Mouse (Mus musculus) neural tube, embryonic 15.5 days (tissue): ENCODE measurements around the gene Amotl2. TPM values are rescaled to one million over a fixed set of nuclear protein-coding genes. Genes with fewer than 3 reads are reported as not detected.

Source experiments
- ATAC-seq: fragments of 200-750 bp; cut with Nextera tagmentation; 2 replicates; pipeline ENCODE4 v1.8.0; 2017; ENCODE audit warnings: mild to moderate bottlenecking, moderate TSS enrichment, moderate library complexity; ENCODE audit not compliant: low FRiP score
- H3K27ac ChIP-seq: fragments of 300-500 bp; sonication (generic); replicated peaks from 2 replicates; pipeline ENCODE4 v1.5.1; 2015; ENCODE audit warnings: mild to moderate bottlenecking, inconsistent platforms
- H3K27me3 ChIP-seq: fragments of 300-500 bp; sonication (generic); replicated peaks from 2 replicates; pipeline ENCODE4 v1.6.1; 2015; ENCODE audit warnings: inconsistent platforms
- H3K36me3 ChIP-seq: fragments of 300-500 bp; sonication (generic); 2 replicates; pipeline ENCODE4 v1.6.1; 2015; ENCODE audit warnings: inconsistent platforms
- H3K4me1 ChIP-seq: fragments of 300-500 bp; sonication (generic); 2 replicates; pipeline ENCODE4 v1.6.1; 2015; ENCODE audit warnings: inconsistent platforms
- H3K4me2 ChIP-seq: fragments of 300-500 bp; sonication (generic); 2 replicates; pipeline ENCODE4 v1.6.1; 2015; ENCODE audit warnings: inconsistent platforms, mild to moderate bottlenecking, moderate library complexity
- H3K4me3 ChIP-seq: fragments of 300-500 bp; sonication (generic); replicated peaks from 2 replicates; pipeline ENCODE4 v1.5.1; 2015; ENCODE audit warnings: mild to moderate bottlenecking, inconsistent platforms
- H3K9ac ChIP-seq: fragments of 300-500 bp; sonication (generic); replicated peaks from 2 replicates; pipeline ENCODE4 v1.6.1; 2015; ENCODE audit warnings: mild to moderate bottlenecking, inconsistent platforms
- H3K9me3 ChIP-seq: fragments of 300-500 bp; sonication (generic); replicated peaks from 2 replicates; pipeline ENCODE4 v1.6.1; 2016; ENCODE audit warnings: inconsistent platforms
- WGBS: fragments of 180-500 bp; shearing (Covaris S2); methylation state at CpG from one replicate; pipeline ENCODE4 v1.1.7; 2015; ENCODE audit warnings: mixed read lengths; 5-methylcytosine and 5-hydroxymethylcytosine counted together
- polyA plus RNA-seq: library from polyadenylated mRNA; unstranded; fragments of >200 nt; fragmentation: Nextera tagmentation; extraction: Ambion mirVana; gene quantifications from 2 replicates; pipeline ENCODE4 v1.2.1, GENCODE M21; 2015

Gene Amotl2
- polyA plus RNA-seq, 1 experiment from 2014 or later: 57.0 TPM

DNA sequence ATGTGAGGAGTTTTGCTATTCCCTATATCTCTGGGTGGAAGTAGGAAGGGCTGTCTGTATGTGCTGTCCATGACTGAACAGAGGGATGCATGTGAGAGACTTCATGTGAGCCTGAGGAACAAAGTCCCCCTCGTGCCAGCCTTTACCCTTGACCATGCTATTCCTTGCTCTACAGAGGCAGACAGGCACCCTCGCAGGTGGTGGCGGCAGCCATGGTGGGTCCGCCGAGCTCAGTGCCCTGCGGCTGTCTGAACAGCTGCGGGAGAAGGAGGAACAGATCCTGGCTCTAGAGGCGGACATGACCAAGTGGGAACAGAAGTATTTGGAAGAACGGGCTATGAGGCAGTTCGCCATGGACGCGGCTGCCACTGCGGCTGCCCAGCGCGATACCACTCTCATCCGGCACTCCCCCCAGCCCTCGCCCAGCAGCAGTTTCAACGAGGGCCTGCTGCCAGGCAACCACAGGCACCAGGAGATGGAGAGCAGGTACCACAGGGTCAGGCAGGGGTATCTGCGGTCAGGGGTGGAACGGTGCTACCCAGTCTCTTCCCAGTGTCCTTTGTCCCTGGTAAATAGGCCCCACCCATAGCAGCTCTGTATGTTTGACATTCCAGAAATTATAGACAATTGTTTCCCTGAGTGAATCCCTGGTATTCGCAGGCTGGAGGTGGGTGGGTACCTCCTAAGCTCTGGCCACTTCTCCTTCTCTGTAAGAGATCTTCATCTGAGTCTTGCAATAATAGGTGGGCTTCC, 12.8 kb downstream of the Amotl2 start:
- WGBS: 85% methylated on average over 21 of the region's 21 CpGs
- Histone ChIP-seq H3K36me3 (peaks cover 97% of the 10 kb centered on the region), H3K27me3 (no peaks in the 10 kb centered on the region), H3K4me1 (peaks cover 42% of the 10 kb centered on the region), H3K4me2 (no peak overlapping the region), H3K9ac (no peak overlapping the region), H3K9me3 (no peaks in the 10 kb centered on the region), H3K4me3 (no peak overlapping the region), H3K27ac (no peak overlapping the region)
- ATAC-seq: no peak

DNA sequence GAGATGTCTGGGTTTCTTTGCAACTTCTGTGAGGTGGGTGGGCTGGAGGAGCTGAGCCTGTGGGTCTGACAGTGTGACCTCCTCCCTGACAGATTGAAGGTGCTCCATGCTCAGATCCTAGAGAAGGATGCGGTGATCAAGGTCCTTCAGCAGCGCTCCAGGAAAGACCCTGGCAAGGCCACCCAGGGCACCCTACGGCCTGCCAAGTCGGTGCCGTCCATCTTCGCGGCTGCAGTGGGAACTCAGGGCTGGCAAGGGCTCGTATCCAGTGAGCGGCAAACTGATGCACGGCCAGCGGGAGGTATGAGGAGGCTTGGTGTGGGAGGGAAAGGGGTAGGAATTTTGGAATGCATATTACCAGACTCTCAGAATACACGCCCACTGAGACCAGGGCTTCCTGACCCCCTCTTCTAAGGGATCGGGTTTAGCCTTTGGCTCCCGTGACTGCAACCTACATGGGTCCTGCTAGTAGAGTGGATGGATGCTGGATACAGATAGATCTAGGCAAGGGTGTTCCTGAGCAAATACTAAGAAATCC, 13.5 kb downstream of the Amotl2 start:
- no peak overlapping the region for H3K4me2 ChIP-seq
- H3K27ac ChIP-seq: no peak overlapping the region
- H3K4me1 ChIP-seq: peaks cover 35% of the 10 kb centered on the region
- H3K27me3 ChIP-seq: no peaks in the 10 kb centered on the region
- no peaks in the 10 kb centered on the region for H3K9me3 ChIP-seq
- H3K36me3 ChIP-seq: peaks cover 91% of the 10 kb centered on the region
- WGBS: 95% methylated on average over 14 of the region's 14 CpGs
- no peak overlapping the region for H3K4me3 ChIP-seq
- no peak for ATAC-seq
- no peak overlapping the region for H3K9ac ChIP-seq

DNA sequence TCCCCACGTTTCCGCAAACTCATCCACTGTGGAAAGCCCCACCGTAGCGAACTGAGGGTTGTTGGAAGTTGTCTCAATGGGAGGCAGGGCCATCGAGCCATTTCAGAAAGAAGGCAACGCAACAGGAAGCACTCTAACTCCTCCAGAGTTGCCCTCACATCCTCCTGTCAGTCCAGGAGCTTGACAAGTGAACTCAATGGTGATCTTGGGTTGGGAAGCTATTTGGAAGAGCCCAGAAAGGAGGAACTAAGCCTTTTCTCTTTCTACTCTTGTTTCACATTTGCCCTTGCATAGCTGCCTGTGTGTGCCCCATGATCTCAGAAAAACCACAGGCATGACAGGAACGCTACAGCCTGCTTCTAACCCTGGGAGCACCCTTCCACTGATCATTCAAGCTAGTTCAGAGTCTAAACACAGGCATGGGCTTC, 14.6 kb downstream of the Amotl2 start:
- peaks cover 80% of the 10 kb centered on the region for H3K36me3 ChIP-seq
- H3K9me3 ChIP-seq: no peaks in the 10 kb centered on the region
- H3K4me3 ChIP-seq: no peak overlapping the region
- 86% methylated on average over 7 of the region's 7 CpGs for WGBS
- H3K4me1 ChIP-seq: peaks cover 24% of the 10 kb centered on the region
- no peak overlapping the region for H3K9ac ChIP-seq
- no peak overlapping the region for H3K4me2 ChIP-seq
- ATAC-seq: no peak
- no peaks in the 10 kb centered on the region for H3K27me3 ChIP-seq
- no peak overlapping the region for H3K27ac ChIP-seq

DNA sequence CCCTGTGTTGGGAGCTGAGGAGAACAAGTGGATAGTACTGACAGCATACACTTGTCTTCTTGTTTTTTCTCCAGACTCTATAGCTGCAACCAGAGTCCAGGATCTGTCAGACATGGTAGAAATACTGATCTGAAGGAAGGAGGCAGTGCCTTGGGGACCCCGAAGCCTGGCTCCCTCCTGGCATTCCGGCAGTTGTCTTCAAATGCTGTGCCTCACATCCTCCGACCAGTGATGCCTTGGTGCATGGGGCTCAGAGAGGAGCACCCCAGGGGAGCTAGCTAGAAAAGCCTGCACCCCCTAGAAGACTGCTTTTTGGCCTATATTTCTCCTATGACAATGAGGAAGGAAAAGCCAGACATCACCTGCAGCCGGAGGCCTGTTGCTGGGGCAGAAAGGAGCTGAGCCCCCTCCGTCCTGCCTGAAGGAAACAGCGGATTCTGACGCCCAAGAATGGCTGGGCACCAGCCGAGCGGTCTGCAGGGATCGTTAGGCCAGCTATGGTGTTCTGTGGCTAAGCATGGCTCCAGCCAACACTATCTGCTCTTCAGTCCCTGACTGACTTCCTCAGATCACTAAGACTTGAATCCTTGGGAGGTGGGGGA, 15.2 kb downstream of the Amotl2 start:
- no peak overlapping the region for H3K27ac ChIP-seq
- no peaks in the 10 kb centered on the region for H3K27me3 ChIP-seq
- no peak overlapping the region for H3K4me2 ChIP-seq
- no peak for ATAC-seq
- peaks cover 18% of the 10 kb centered on the region for H3K4me1 ChIP-seq
- no peak overlapping the region for H3K4me3 ChIP-seq
- H3K36me3 ChIP-seq: peaks cover 74% of the 10 kb centered on the region
- 84% methylated on average over 10 of the region's 10 CpGs for WGBS
- H3K9ac ChIP-seq: no peak overlapping the region
- H3K9me3 ChIP-seq: no peaks in the 10 kb centered on the region

DNA sequence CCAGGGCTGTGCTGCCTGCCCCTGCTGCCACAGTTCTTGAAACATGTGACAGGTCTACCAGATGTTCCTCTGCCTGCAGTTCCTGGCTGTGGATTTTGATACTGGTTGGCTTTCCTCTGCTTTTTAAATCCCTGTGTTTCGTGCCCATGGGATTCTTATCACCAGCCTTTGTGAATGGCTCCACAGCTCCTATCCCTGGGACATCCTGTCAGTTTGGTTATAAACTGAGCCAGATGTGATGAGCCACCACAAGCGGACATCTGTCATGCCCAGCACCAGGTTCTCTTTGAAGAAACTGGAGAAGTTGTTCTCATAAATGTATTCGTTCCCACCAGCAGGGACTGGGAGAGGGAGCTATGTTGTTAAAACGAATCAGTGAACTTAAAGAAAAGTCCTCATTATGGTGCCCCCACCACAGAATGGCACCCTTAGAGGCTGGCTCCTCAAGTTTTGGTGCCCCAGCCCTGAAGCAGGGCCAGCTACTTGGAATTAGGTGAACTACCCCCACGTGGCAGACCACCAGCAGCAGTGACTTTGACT, 15.9 kb downstream of the Amotl2 start:
- Histone ChIP-seq H3K4me1 (peaks cover 11% of the 10 kb centered on the region; the same call in 1 of the 2 replicates), H3K27me3 (no peaks in the 10 kb centered on the region), H3K36me3 (peaks cover 67% of the 10 kb centered on the region), H3K27ac (no peak overlapping the region), H3K9me3 (no peaks in the 10 kb centered on the region), H3K9ac (no peak overlapping the region), H3K4me2 (no peak overlapping the region), H3K4me3 (no peak overlapping the region)
- 70% methylated on average over 5 of the region's 5 CpGs for WGBS
- no peak for ATAC-seq

DNA sequence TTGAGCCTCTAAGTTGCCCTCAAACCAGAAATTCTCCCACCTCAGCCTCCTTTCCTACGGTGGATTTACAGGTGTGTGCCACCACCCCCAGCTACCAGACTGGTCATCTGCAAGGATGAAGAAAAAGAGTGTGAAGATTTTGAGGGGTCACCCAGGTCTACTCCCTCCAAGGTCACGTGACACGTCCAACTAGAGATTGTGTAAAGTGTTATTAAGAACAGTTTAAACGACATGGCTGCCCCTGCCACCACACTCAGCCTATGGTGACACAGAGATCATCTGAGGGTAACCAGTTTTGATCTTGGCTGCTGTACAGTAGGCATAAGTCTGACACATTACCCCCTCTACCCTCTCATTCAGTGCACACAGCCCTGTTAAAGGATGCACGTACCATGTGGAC, 17.0 kb downstream of the Amotl2 start:
- H3K4me1 ChIP-seq: peaks cover 8% of the 10 kb centered on the region; the same call in 1 of the 2 replicates
- no peak overlapping the region for H3K27ac ChIP-seq
- 88% methylated on average over 5 of the region's 5 CpGs for WGBS
- no peaks in the 10 kb centered on the region for H3K27me3 ChIP-seq
- no peak overlapping the region for H3K4me3 ChIP-seq
- H3K36me3 ChIP-seq: peaks cover 57% of the 10 kb centered on the region
- H3K9me3 ChIP-seq: no peaks in the 10 kb centered on the region
- H3K9ac ChIP-seq: no peak overlapping the region
- H3K4me2 ChIP-seq: no peak overlapping the region
- ATAC-seq: no peak

DNA sequence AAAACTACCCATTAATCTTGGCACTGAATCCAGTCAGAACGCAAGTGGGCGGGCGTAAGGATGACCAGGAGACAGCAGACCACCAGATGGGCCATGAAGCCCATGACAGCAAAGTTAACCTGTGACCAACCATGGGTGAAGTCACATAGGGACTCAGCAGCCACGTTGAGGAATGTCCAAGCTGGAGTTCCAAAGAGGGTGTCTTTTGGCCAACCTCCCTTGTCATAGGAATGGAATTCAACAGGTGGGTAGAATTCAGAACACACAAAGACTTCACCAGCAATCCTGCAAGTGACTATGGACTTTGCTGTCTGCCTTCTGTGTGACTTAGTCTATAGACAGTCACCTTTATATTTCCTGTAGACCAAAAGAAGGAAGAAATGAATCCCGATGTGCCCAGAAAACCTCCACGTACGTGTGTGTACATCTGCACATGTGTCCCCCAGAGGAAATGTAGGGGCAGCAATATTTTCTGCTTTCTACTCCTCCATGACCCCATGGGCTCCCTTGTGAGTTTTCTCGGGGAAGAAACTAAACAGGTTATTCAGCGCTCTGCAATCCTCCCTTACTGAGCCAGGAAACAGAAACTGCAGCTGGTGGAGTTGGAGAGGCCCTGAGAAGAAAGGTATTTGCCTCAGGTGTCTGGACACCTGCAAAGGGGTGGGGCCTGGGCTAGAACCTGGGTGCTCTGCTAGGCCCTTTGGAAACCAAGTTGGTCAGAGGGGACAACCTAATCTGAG, 17.7 kb downstream of the Amotl2 start:
- no peak for ATAC-seq
- Histone ChIP-seq H3K4me1 (peaks cover 8% of the 10 kb centered on the region; the same call in 1 of the 2 replicates), H3K27me3 (no peaks in the 10 kb centered on the region), H3K36me3 (peaks cover 49% of the 10 kb centered on the region), H3K4me2 (no peak overlapping the region), H3K9ac (no peak overlapping the region), H3K27ac (no peak overlapping the region), H3K4me3 (no peak overlapping the region), H3K9me3 (no peaks in the 10 kb centered on the region)
- WGBS: 79% methylated on average over 9 of the region's 9 CpGs

DNA sequence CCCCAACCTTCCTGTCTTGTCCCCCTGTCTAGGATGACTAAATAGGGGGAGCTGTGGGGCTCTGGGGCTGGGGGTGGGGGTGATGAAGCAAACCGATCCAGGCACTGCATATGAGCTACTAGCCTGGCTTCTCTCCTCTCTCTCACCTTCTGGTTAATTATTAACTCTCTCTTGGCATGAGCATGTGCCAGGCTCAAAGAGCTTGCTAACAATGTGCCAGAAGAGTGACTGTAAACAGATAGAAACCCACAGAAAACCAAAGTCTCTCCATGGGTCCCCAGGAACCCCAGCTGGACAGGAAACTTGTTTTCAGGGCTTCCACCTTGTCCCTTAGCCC, 18.2 kb downstream of the Amotl2 start:
- Histone ChIP-seq H3K27me3 (no peaks in the 10 kb centered on the region), H3K4me1 (peaks cover 8% of the 10 kb centered on the region; the same call in 1 of the 2 replicates), H3K9ac (no peak overlapping the region), H3K9me3 (no peaks in the 10 kb centered on the region), H3K36me3 (peaks cover 44% of the 10 kb centered on the region), H3K4me2 (no peak overlapping the region), H3K27ac (no peak overlapping the region), H3K4me3 (no peak overlapping the region)
- no peak for ATAC-seq
- 79% methylated on average over 1 of the region's 1 CpGs for WGBS

DNA sequence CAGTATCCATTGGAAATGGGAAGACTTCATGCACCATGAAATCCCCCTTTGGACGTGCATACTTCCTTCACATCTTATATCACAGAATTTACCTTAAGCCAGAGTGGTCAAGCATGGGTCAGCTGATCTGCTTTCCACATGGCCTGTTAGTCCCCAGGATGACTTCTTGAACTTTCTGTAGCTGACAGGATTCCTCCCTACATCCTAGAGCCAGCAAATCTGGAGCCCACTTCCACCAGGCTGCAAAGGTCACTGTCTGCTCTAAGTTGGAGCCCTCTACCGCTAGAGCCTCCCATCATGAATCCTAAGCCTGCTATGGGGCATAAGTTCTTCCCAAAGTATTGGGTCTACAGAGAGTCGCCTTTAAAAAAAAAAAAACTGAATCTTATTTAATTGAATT, 18.8 kb downstream of the Amotl2 start:
- WGBS: 90% methylated on average over 3 of the region's 3 CpGs
- H3K4me3 ChIP-seq: no peak overlapping the region
- ATAC-seq: no peak
- H3K9me3 ChIP-seq: no peaks in the 10 kb centered on the region
- H3K4me1 ChIP-seq: peaks cover 8% of the 10 kb centered on the region; the same call in 1 of the 2 replicates
- H3K9ac ChIP-seq: no peak overlapping the region
- peaks cover 39% of the 10 kb centered on the region for H3K36me3 ChIP-seq
- no peak overlapping the region for H3K27ac ChIP-seq
- no peaks in the 10 kb centered on the region for H3K27me3 ChIP-seq
- H3K4me2 ChIP-seq: no peak overlapping the region

DNA sequence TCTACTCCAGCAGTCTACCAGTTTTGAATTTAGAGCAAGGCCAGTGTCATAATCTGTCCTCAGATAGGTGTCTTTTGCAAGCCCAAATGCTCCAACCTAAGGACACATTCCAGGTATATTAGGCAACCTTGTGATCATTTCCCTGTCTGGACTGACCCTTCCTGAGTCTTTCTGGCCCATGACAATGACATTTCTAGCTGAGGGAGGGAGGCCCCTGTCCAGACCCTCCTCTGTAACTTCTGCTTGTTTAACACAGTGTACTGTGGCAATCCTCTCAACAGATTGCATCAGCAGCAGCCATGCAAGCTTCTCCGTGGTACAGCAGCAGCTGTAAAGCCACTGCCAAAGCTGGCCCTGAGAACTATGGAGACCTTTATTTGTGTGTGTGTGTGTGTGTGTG, 19.5 kb downstream of the Amotl2 start:
- peaks cover 8% of the 10 kb centered on the region; the same call in 1 of the 2 replicates for H3K4me1 ChIP-seq
- no peak overlapping the region for H3K4me2 ChIP-seq
- WGBS: 64% methylated on average over 1 of the region's 1 CpGs
- no peak overlapping the region for H3K4me3 ChIP-seq
- no peaks in the 10 kb centered on the region for H3K27me3 ChIP-seq
- H3K27ac ChIP-seq: no peak overlapping the region
- H3K9ac ChIP-seq: no peak overlapping the region
- H3K36me3 ChIP-seq: peaks cover 31% of the 10 kb centered on the region
- H3K9me3 ChIP-seq: no peaks in the 10 kb centered on the region
- no peak for ATAC-seq

DNA sequence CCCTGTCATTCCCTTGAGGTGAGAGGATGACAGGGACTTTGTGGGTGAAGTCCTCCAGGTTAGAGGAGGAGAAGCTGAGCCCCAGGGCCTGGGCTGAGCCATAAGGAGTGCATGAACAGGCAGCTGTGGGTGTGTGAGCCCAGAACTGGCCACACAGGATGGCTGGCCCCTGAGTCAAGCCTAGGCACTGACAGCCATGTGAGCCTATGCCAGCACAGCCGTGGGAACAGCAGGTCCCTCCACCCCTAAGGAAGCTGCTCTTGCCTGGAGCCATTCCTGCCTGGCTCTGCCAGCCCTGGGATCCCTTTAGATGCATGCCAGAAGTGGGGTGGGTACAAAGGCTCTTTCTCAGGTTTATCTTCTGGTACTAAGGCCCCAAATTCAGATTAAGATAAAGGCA, 20.9 kb downstream of the Amotl2 start:
- Histone ChIP-seq H3K27me3 (no peaks in the 10 kb centered on the region), H3K4me2 (no peak overlapping the region), H3K36me3 (peaks cover 17% of the 10 kb centered on the region), H3K27ac (no peak overlapping the region), H3K4me3 (no peak overlapping the region), H3K9me3 (no peaks in the 10 kb centered on the region), H3K4me1 (no peaks in the 10 kb centered on the region), H3K9ac (no peak overlapping the region)
- no peak for ATAC-seq
- WGBS: 50% methylated on average over 1 of the region's 1 CpGs
